Comparison of ENCODE assay signal across 9 mouse cellular contexts in the genomic region with DNA sequence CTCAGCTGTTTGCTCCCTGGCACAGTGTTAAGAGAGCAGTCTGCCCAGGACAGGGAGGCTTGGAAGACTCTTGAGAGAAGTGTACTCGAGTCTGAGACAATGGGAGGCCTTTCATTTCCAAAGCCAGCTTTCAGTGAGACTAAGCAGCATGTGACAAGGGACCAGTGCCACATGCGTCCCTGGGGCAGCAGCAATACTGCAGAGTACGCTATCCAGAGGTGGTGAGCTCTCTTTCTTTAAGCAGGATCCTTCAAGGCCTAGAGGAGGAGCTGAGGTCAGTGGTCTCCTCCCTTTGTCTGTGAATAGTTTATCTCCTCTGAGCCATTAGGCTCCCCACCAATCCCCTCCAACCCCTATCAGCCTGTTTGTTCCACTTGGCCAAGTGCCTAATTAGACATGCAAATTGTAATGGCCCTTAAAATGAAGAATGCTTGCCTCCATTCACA. TPM values are rescaled to one million over a fixed set of nuclear protein-coding genes. Genes with fewer than 3 reads are reported as not detected.
A peak's percentile ranks its signal among the peaks of the same experiment; 100 is the strongest.
DNase-seq lines count a peak whose midpoint lies in the region; ATAC-seq lines count a peak whose summit lies in the region.
"Had no signal": no experiment of that assay in that cellular context is flagged by ENCODE, and none has a peak within 500 bp of the region (broad histone marks: within the 10 kb centered on the region; RNA-seq: fewer than 3 reads in every experiment).

No protein-coding gene starts in this region.

- ATAC-seq in hindbrain, embryonic 16.5 days: peak; percentile 80
- ATAC-seq in liver, embryonic 13.5 days (ENCODE audit: low read depth): peak; percentile 84
- peak; percentile 88 for ATAC-seq in neural tube, embryonic 13.5 days (ENCODE audit: low read depth)
- no peak for ATAC-seq in CD4-positive, CD25-positive, alpha-beta regulatory T cell, adult 4 months

- peak overlapping the region; percentile 71 for H3K27ac ChIP-seq in hindbrain, embryonic 16.5 days (ENCODE audit: low read depth, low read length)
- H3K27ac ChIP-seq in liver, embryonic 13.5 days: peak overlapping the region; percentile 40
- peak overlapping the region; percentile 84 for H3K27ac ChIP-seq in neural tube, embryonic 13.5 days (replicated peaks)
- H3K27ac ChIP-seq: macrophage had no signal

- no peak overlapping the region for H3K4me3 ChIP-seq in hindbrain, embryonic 16.5 days (ENCODE audit: low read length)
- no peak overlapping the region for H3K4me3 ChIP-seq in liver, embryonic 13.5 days (replicated peaks)
- no peak overlapping the region for H3K4me3 ChIP-seq in neural tube, embryonic 13.5 days

- H3K9ac ChIP-seq in hindbrain, embryonic 16.5 days (ENCODE audit: low read depth, low read length): no peak overlapping the region
- peak overlapping the region; percentile 3; the same call in 1 of the 2 replicates for H3K9ac ChIP-seq in liver, embryonic 13.5 days
- no peak overlapping the region for H3K9ac ChIP-seq in neural tube, embryonic 13.5 days

- no peak overlapping the region for H3K4me2 ChIP-seq in hindbrain, embryonic 16.5 days (ENCODE audit: low read length)
- H3K4me2 ChIP-seq in liver, embryonic 13.5 days: no peak overlapping the region
- H3K4me2 ChIP-seq in neural tube, embryonic 13.5 days: no peak overlapping the region

- no peaks in the 10 kb centered on the region for H3K36me3 ChIP-seq in hindbrain, embryonic 16.5 days (ENCODE audit: control insufficient read depth, insufficient read depth, low read length)
- H3K36me3 ChIP-seq in liver, embryonic 13.5 days: no peaks in the 10 kb centered on the region
- no peaks in the 10 kb centered on the region for H3K36me3 ChIP-seq in neural tube, embryonic 13.5 days

- H3K4me1 ChIP-seq in hindbrain, embryonic 16.5 days (ENCODE audit: control insufficient read depth, insufficient read depth, low read depth, low read length): peaks cover 7% of the 10 kb centered on the region
- peaks cover 36% of the 10 kb centered on the region for H3K4me1 ChIP-seq in liver, embryonic 13.5 days (replicated peaks)
- H3K4me1 ChIP-seq in neural tube, embryonic 13.5 days (replicated peaks): peaks cover 16% of the 10 kb centered on the region

- no peaks in the 10 kb centered on the region for H3K9me3 ChIP-seq in hindbrain, embryonic 16.5 days (ENCODE audit: control insufficient read depth, low read length)
- H3K9me3 ChIP-seq in liver, embryonic 13.5 days (replicated peaks): no peaks in the 10 kb centered on the region
- H3K9me3 ChIP-seq in neural tube, embryonic 13.5 days: no peaks in the 10 kb centered on the region

- DNase-seq in adrenal gland, postnatal 10 days: peak; percentile 24
- DNase-seq in adrenal gland, postnatal 25 days: no peak
- peak; percentile 26 for DNase-seq in brain, embryonic 18.5 days (ENCODE audit: low read depth, low spot score)
- DNase-seq in liver, embryonic 13.5 days: no peak
- no peak for DNase-seq in adrenal gland, adult 8-10 months

- no peaks in the 10 kb centered on the region for H3K27me3 ChIP-seq in hindbrain, embryonic 16.5 days (replicated peaks; ENCODE audit: control insufficient read depth, insufficient read depth, low read length)
- H3K27me3 ChIP-seq in liver, embryonic 13.5 days: no peaks in the 10 kb centered on the region
- H3K27me3 ChIP-seq in neural tube, embryonic 13.5 days: no peaks in the 10 kb centered on the region

- WGBS in hindbrain, embryonic 16.5 days: 11% methylated on average over 3 of the region's 3 CpGs
- WGBS in liver, embryonic 13.5 days (ENCODE audit: insufficient replicate concordance): 46% methylated on average over 3 of the region's 3 CpGs
- 11% methylated on average over 3 of the region's 3 CpGs for WGBS in neural tube, embryonic 13.5 days

RNA-seq across cellular contexts. Expression of a gene that starts 16.2 kb away (rescaled TPM):
- total RNA-seq in adrenal gland, postnatal 10 days (2021): not detected
- not detected in 2 replicates for total RNA-seq in adrenal gland, postnatal 25 days (2021)
- polyA plus RNA-seq in hindbrain, embryonic 16.5 days (2015; fragmentation: Nextera tagmentation; extraction: Ambion mirVana): 0.10 TPM in 1 of 2 replicates, not detected in the other
- 0.38 and 0.49 TPM in 2 replicates for polyA plus RNA-seq in liver, embryonic 13.5 days (2015; fragmentation: Nextera tagmentation; extraction: Ambion mirVana)
- polyA plus RNA-seq in neural tube, embryonic 13.5 days (2015; fragmentation: Nextera tagmentation; extraction: Ambion mirVana): not detected in 2 replicates
- not detected for polyA plus RNA-seq in CD4-positive, CD25-positive, alpha-beta regulatory T cell, adult 4 months (2017; shearing (Covaris generic))
- total RNA-seq in adrenal gland, adult 8-10 months (2022): not detected

RNA-seq across cellular contexts. Expression of a gene that starts 28.4 kb away (rescaled TPM):
- 100 to 1,000 TPM; 107 to 115 TPM for total RNA-seq in adrenal gland, postnatal 10 days (2021)
- 66.2 and 108 TPM in 2 replicates for total RNA-seq in adrenal gland, postnatal 25 days (2021)
- 367 and 383 TPM in 2 replicates for polyA plus RNA-seq in hindbrain, embryonic 16.5 days (2015; fragmentation: Nextera tagmentation; extraction: Ambion mirVana)
- 161 and 202 TPM in 2 replicates for polyA plus RNA-seq in liver, embryonic 13.5 days (2015; fragmentation: Nextera tagmentation; extraction: Ambion mirVana)
- 395 and 425 TPM in 2 replicates for polyA plus RNA-seq in neural tube, embryonic 13.5 days (2015; fragmentation: Nextera tagmentation; extraction: Ambion mirVana)
- 100 to 1,000 TPM; 238 to 257 TPM for polyA plus RNA-seq in CD4-positive, CD25-positive, alpha-beta regulatory T cell, adult 4 months (2017; shearing (Covaris generic))
- total RNA-seq in adrenal gland, adult 8-10 months (2022): 100 to 1,000 TPM in 3 of 4 experiments, 10 to 100 TPM in 1; 72.9 to 117 (median 101) TPM

Comparison
In these comparisons a context has a peak if more than half of its experiments do, and no peak if none do; other contexts are left out.
1. DNase-seq: peak in adrenal gland, postnatal 10 days (single experiment) and brain, embryonic 18.5 days (single experiment); none in adrenal gland, postnatal 25 days (single experiment), liver, embryonic 13.5 days (single experiment) and adrenal gland, adult 8-10 months (single experiment).
2. Peak in every context shown above with its lines, with median percentiles within 50 percentile points of each other: H3K27ac ChIP-seq.